Mouse (Mus musculus) splenic B cell, adult 2 months (primary cell): ENCODE measurements around the gene Atox1.
"Not testable (repeated sequence)": the region's sequence is repeated elsewhere in the genome, so short reads cannot be mapped to it uniquely, and the experiment has no call there.

ENCODE experiments used
- DNase-seq: peaks from one replicate; pipeline ENCODE4 v3.0.0-alpha.2; 2011; ENCODE audit warnings: low read depth, low spot score
- H3K27me3 ChIP-seq: 2 replicates; pipeline ENCODE4 v1.6.1; 2012; ENCODE audit warnings: mild to moderate bottlenecking, low read length, moderate library complexity, mixed read lengths; ENCODE audit not compliant: control insufficient read depth, poor library complexity, insufficient read depth, severe bottlenecking
- H3K36me3 ChIP-seq: 2 replicates; pipeline ENCODE4 v1.6.1; 2012; ENCODE audit warnings: mild to moderate bottlenecking, low read length, moderate library complexity, mixed read lengths; ENCODE audit not compliant: control insufficient read depth, poor library complexity, insufficient read depth, severe bottlenecking

Atox1 gene

DNA sequence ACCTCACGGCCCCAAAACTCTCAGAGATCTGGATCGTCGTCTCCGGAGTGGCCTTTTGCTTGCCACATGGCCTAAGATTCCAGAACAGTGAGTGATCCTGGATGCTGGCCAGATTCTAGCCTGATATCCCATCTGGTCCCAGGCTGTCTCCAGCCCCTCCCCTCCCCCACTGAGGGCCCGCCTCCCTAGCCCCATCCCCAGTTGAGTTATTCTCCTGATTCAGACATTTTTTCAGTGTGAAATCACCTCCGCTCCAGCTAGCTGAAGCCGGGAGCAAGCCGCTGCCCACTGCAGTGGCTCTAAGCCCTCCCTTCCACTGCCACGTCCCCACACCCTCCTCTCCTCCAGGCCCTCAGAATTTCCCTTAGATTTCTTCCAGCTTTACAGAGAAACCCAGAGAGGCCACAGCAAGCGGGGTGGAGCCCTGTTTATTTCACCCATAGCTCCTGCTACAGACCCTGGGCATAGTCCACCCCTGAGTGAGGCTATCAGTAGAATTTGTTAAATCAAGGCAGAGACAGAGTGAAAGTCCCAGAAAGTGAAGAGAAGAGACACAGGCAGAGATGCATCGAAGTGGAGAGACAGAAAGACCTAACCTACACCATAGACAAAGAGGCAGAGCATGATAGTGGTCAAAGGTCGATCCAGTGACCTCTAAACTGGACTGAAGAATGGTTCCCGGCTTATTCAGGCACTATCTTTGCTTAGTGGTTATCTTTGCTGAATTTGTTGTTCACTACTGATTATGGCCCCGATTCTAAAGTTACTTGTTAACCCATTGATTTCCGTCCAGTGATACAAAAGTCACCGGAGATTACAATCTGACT, 32.6 kb downstream of the Atox1 start:
- no peaks in the 10 kb centered on the region for H3K36me3 ChIP-seq
- no peak for DNase-seq
- no peaks in the 10 kb centered on the region for H3K27me3 ChIP-seq

DNA sequence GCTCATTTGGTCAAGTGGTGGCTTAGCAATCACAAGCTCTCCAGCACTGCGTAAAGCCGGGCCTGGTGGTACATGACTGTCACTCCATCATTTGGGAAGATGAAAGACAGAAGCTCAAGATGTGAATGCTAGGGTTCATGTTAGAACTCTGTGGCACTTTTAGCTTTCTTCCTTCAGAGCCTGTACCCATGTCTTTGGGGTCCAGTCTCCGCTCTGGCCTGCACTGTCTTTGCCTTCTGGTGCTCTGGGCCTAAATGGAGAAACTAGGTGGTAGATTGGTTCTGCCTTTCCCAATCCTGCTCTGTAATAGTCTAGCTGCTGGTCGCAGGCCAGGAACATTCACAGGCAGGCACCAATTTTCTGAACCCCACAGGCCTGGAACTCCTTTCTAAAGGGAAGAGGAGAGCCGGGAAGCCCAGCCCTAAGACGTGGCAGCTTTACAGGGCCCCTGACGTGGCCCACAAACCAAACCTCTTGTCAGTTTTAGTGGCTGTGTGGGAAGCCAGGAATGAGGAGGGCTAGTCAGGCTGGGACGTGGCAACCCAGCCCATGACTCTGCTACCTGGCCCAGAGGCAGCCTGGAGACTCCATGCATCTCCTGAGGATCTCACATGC, 36.2 kb downstream of the Atox1 start:
- no peaks in the 10 kb centered on the region for H3K36me3 ChIP-seq
- no peak for DNase-seq
- H3K27me3 ChIP-seq: no peaks in the 10 kb centered on the region

DNA sequence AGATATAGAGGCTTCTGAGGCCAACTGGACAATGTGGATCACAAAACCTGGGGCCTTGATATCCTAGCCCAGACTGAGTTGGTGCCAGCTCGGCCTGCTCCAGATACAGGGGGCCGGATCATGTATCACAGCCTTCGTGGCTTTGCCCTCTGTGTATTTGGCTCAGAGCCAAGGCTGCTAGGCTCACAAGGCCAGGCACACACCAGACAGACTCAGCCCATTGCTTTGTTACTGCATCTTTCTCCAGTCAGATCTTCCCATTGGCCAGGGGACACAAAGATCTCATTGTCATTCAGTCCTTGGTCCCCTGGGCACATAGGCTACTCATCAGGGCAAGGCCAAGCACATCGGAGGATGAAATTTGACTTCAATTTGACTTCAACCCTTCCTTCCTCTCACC, 37.3 kb downstream of the Atox1 start:
- no peaks in the 10 kb centered on the region for H3K27me3 ChIP-seq
- DNase-seq: no peak
- H3K36me3 ChIP-seq: no peaks in the 10 kb centered on the region

DNA sequence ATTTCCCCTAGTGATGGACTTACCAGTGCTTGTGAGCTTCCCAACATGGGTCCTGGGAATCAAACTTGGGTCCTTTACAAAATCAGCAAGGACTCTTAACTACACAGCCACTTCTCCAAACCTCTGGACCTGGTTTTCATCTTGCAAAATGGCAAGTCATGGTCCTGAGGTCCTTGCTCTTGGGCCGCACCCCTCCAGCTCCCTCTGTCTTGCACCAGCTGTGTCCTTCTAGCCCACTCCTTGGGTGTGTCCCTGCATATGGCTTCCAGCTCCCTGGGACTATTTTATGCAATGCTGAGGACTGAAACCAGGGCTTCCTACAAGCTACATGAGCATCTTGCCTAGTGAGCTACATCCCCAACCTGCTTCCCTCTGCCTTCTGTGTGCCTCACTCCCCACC, 38.1 kb downstream of the Atox1 start, which contains the start of gene Sparc:
TSS of gene Sparc (minus strand) at position 206 of the 400 bp plus-strand sequence.
- H3K27me3 ChIP-seq: no peaks in the 10 kb centered on the region
- DNase-seq: no peak
- no peaks in the 10 kb centered on the region for H3K36me3 ChIP-seq

DNA sequence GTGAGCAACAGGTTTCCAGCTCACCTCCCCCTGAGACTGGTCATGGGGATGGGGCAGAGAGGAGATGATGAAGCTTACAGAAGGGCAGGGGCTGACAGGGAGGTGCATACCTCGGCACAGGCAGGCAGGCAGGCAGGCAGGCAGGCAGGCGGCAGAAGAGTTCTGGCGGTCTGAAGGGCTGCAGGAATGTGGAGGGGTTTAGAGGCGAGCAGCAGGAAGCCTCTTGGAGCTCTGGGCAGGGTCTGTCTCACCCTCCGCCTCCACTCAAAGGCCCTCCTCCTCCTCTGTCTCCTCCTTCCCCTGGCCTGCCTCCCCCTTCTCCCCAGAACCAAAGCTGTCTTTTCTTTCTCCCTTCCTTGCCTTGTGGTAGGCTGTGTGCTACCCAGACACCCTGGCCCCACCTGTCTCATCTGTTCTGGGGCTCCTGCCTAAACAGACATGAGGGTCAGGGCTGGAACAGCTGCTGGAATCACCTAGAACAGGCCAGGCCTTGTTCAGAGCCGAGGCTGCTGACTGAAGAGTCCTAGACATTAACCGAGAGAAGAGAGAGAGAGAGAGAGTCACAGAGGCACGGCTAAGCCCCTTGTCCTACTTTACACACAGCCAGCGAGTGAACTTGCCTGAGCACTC, 41.2 kb downstream of the Atox1 start:
- Histone ChIP-seq H3K36me3 (no peaks in the 10 kb centered on the region), H3K27me3 (no peaks in the 10 kb centered on the region)
- DNase-seq: no peak

DNA sequence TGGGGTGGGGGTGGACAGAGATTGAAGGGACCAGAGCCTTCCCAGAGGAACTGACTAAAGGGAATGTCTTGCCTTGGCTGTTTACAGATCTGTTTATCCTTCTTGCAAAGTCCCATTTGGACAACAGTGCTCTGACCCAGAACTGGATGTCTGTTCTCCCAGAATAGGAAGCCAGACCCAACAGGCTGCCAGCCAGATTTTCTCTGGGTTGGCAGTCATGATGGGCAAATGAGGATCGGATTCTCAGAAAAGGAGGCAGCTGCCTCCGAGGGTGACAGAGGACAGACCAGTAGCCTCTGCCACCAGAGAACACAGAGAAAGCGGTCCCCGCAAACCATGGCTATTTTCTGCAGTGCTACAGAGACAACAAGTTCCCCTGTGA, 41.8 kb downstream of the Atox1 start:
- Histone ChIP-seq H3K36me3 (no peaks in the 10 kb centered on the region), H3K27me3 (no peaks in the 10 kb centered on the region)
- DNase-seq: no peak

DNA sequence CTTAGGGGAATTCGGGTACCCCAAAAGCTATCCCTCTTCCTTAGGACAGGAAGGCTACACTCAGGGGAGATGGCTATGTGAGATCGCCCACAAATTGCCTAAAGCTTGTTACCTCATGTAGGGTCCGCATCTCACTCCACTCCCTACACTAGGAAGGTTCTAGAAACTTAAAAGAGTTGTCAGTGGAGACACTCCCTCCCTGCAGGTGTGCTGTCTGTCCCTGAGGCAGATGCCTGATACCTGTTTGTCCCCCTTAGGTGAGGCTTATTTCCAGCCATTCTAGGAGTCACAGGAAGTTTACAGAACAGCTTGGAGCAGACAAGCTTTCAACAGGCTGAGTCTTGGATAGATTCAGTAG, 42.4 kb downstream of the Atox1 start:
- no peak for DNase-seq
- no peaks in the 10 kb centered on the region for H3K27me3 ChIP-seq

DNA sequence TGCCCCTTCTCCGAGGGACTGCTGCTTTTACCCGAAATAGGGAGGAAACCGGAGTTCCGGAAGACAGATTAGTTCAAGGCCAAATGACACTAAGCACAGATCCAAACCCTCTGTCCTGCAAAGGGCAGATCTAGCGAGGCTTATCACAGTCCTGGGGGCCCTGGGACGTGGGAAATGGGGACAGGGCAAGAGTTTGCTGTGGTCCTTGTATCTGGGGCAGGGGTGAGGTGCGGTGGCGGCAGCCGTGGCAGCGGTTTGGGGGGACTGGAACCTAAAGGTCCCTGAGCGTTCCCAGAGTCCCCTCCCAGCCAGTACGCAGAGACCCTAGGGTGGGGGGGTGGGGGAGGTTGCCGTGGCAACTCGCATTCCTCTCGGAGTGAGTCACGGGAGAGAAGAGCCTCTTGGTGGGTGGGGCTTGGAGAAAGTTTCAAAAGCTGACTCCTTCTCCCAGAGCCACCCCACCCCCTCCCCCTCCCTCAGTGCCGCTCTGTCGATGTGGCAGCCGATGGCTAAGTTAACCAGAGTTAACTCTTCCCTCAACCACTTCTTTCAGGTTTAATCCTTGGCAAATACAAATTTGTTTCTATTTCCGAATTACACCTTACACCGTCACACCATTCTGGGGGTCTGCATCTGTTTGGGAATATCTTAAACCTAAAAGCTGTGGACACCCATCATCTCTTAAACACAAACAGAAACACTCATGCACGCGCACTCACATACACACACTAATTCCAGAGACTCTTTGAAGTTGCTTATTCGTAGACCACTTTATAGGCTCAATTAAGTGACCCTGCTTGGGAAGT, 42.9 kb downstream of the Atox1 start:
- DNase-seq: no peak
- H3K36me3 ChIP-seq: no peaks in the 10 kb centered on the region
- no peaks in the 10 kb centered on the region for H3K27me3 ChIP-seq

More for the DNA sequence above, 42.4 kb downstream of the Atox1 start:
- no peaks in the 10 kb centered on the region for H3K36me3 ChIP-seq

DNA sequence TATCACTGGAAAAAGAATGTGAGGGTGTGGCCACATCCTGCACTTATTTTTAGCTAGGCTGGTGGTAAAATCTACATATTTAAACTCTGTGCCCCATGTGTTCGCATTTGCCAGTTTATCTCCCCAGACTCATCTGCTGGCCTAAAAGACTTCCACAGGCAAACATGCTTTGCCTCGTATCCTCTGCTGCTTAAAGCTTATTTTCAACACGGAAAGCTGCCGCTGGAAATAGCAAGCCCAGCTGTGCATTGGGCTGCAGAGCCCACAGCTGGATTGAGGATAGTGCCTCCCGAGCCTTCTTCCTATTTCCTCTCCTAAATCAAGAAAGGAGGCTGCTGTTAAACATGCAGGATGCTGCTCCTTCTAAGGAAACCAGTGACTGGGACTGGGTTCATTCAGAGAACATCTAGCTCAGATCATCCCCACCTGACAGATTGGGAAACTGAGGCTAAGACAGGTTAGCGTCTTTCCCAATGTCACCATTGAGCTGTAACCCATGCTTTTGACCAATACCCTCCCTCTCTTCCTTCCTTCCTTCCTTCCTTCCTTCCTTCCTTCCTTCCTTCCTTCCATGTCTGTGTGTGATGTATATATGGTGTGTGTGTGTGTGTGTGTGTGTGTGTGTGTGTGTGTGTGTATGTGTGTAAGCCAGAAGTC, 44.3 kb downstream of the Atox1 start:
- no peaks in the 10 kb centered on the region for H3K27me3 ChIP-seq
- no peak for DNase-seq
- H3K36me3 ChIP-seq: no peaks in the 10 kb centered on the region

DNA sequence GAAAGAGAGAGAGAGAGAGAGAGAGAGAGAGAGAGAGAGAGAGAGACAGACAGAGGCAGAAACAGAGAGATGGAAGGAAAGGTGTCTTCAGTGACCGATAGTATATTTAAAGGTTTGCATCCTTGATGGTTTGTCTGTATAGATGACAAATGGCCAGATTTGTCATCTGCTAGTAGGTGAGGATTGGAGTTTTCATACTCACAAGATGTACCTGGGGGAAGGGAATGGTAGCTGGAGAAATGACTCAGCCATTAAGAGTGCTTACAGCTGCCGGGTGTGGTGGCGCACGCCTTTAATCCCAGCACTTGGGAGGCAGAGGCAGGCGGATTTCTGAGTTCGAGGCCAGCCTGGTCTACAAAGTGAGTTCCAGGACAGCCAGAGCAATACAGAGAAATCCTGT, 45.3 kb downstream of the Atox1 start:
- H3K27me3 ChIP-seq, H3K36me3 ChIP-seq, DNase-seq: not testable (repeated sequence)

DNA sequence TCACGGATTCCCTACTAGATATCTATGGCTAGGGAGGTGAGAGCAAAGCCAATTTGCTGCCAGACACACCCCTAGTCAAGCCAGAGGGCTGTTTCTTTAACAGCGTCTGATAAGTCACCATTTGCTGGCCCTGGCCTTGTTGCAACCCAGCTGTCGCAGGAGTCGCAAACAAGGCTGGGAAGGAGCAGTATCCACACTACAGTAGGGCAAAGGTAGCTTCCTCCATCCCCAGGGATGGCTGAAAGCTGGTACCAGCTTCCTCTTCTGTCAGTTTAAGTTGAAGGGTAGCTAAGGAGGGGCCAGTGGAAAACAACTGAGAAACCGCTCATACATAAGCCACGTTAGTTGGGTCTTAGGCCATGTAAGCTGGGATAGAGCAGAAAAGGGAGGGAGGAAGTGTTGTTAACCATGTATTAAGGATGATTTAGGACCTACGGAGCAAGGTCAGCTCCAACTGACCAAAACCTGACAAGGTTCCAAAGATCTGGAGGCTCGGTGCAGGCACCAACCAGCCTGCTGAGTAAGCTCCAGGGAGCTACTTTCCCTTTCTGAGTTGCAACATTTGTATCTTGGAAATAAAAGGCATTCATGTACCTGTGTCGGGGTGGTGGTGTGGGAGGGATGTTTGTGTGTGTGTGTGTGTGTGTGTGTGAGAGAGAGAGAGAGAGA, 45.9 kb downstream of the Atox1 start:
- no peak for DNase-seq
- Histone ChIP-seq H3K36me3 (no peaks in the 10 kb centered on the region), H3K27me3 (no peaks in the 10 kb centered on the region)

DNA sequence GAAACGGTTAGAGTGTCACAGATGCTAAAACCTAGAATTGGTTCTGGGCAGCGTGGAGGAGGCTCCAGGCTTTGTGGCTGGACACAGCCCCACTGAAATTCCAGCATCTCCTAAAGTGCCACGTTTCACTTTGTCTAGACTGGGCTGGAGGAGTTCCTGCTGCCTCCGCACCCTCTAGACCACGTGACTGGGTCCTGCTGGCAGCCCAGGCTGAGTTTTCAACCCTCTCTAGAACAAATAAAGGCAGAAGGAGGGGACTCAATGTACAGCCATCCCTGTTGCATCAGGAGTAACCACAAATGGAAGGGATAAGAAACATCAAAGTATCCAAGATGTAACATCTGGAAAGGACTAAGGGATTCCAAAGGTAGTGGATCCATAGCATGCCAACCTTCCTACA, 46.7 kb downstream of the Atox1 start:
- H3K27me3 ChIP-seq: no peaks in the 10 kb centered on the region
- no peak for DNase-seq
- H3K36me3 ChIP-seq: no peaks in the 10 kb centered on the region

DNA sequence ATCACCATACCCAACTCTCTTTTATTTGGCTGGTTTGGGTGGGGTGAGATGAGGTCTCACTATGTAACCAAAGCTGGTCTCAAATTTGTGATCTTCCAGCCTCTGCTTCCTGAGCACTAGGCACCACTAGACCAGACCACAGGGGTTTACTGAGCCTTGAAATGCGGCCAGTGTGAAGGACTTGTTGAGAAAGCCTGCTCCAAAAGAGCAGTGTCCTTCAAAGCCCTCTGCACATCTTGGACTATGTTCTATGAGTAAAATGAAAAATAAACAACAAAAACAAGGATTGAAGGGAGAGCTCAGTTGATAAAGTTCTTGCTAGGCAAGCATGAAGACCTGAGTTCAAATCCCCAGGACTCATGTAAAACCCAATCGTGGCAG, 47.6 kb downstream of the Atox1 start:
- no peak for DNase-seq
- no peaks in the 10 kb centered on the region; the same call in 1 of the 2 replicates for H3K27me3 ChIP-seq

More for the DNA sequence above, 47.6 kb downstream of the Atox1 start:
- H3K36me3 ChIP-seq: no peaks in the 10 kb centered on the region
